Mouse (Mus musculus) CH12.LX (cell line): Measurements from ENCODE around the gene Chchd6. TPM values are rescaled to one million over a fixed set of nuclear protein-coding genes. Genes with fewer than 3 reads are reported as not detected.

Experiments
- DNase-seq: peaks from one replicate; pipeline ENCODE4 v3.0.0-alpha.2; 2013; ENCODE audit errors: extremely low read depth
- H3K27ac ChIP-seq: 2 replicates; pipeline ENCODE4 v1.5.1; 2012; ENCODE audit warnings: low read depth, mild to moderate bottlenecking, control low read depth, moderate library complexity; ENCODE audit not compliant: insufficient read depth
- H3K27me3 ChIP-seq: replicated peaks from 2 replicates; pipeline ENCODE3; 2012; ENCODE audit warnings: inconsistent platforms
- H3K36me3 ChIP-seq, 2 experiments: replicated peaks in 1 of 2; 2 replicates each; pipeline versions ENCODE3 to v1.6.1; 2012; ENCODE audit warnings: inconsistent platforms in 1 of 2, low read length in 1 of 2, mild to moderate bottlenecking in 1 of 2, mixed read lengths in 1 of 2, moderate library complexity in 1 of 2; ENCODE audit not compliant: control insufficient read depth in 1 of 2, insufficient read depth in 1 of 2
- H3K4me1 ChIP-seq, 2 experiments: 2 replicates each; pipeline ENCODE4 v1.6.1; 2012; ENCODE audit warnings: inconsistent platforms in 1 of 2, moderate library complexity in 1 of 2; ENCODE audit not compliant: insufficient read depth in 2 of 2, control insufficient read depth in 1 of 2
- H3K4me2 ChIP-seq: 2 replicates; pipeline ENCODE4 v1.6.1; 2012; ENCODE audit warnings: low read depth, mild to moderate bottlenecking, control low read depth; ENCODE audit not compliant: poor library complexity, insufficient read depth, severe bottlenecking
- H3K4me3 ChIP-seq, 3 experiments: fragments of 150-350 bp in 1 of 3; sonication (generic) in 1 of 3; replicated peaks in 1 of 3; 2 replicates each; pipeline versions ENCODE3 to v1.5.1; 2011 to 2012; ENCODE audit warnings: low read depth in 2 of 3, low read length in 2 of 3, mild to moderate bottlenecking in 2 of 3, moderate library complexity in 2 of 3, control low read depth in 1 of 3, improper control_type of control experiment in 1 of 3, inconsistent platforms in 1 of 3, mixed read lengths in 1 of 3; ENCODE audit not compliant: poor library complexity in 1 of 3
- H3K79me2 ChIP-seq: replicated peaks from 2 replicates; pipeline ENCODE4 v1.6.1; 2012; ENCODE audit warnings: mild to moderate bottlenecking, moderate library complexity; ENCODE audit not compliant: control insufficient read depth, poor library complexity, insufficient read depth, severe bottlenecking; ENCODE audit errors: extremely low read depth
- H3K9ac ChIP-seq: 2 replicates; pipeline ENCODE4 v1.6.1; 2012; ENCODE audit warnings: low read depth, mild to moderate bottlenecking, control low read depth, moderate library complexity; ENCODE audit not compliant: insufficient read depth
- H3K9me3 ChIP-seq: replicated peaks from 2 replicates; pipeline ENCODE3; 2012; ENCODE audit warnings: low read length, inconsistent platforms, mixed read lengths
- CHD2 ChIP-seq: IDR thresholded peaks from 2 replicates; pipeline ENCODE4 v1.6.1; 2011; ENCODE audit warnings: low read length, improper control_type of control experiment
- CTCF ChIP-seq, 2 experiments: IDR thresholded peaks in 1 of 2; conservative IDR thresholded peaks in 1 of 2; 2 replicates each; pipeline ENCODE4 v1.5.1; 2011 to 2012; ENCODE audit warnings: low read depth in 2 of 2, low read length in 2 of 2, improper control_type of control experiment in 1 of 2, inconsistent platforms in 1 of 2, mild to moderate bottlenecking in 1 of 2, moderate library complexity in 1 of 2
- E2F4 ChIP-seq: IDR thresholded peaks from 2 replicates; pipeline ENCODE4 v1.6.1; 2011; ENCODE audit warnings: low read depth, low read length, improper control_type of control experiment; ENCODE audit not compliant: insufficient replicate concordance
- ETS1 ChIP-seq: conservative IDR thresholded peaks from 2 replicates; pipeline ENCODE4 v1.6.1; 2012; ENCODE audit warnings: low read depth, mild to moderate bottlenecking, inconsistent platforms, low read length, improper control_type of control experiment, moderate library complexity
- HCFC1 ChIP-seq: IDR thresholded peaks from 2 replicates; pipeline ENCODE4 v1.6.1; 2012; ENCODE audit warnings: low read depth, mild to moderate bottlenecking, inconsistent platforms, low read length, improper control_type of control experiment
- JUN ChIP-seq: IDR thresholded peaks from 2 replicates; pipeline ENCODE4 v1.6.1; 2011; ENCODE audit warnings: low read depth, mild to moderate bottlenecking, low read length, improper control_type of control experiment, moderate library complexity; ENCODE audit not compliant: insufficient read depth
- JUND ChIP-seq: conservative IDR thresholded peaks from 2 replicates; pipeline ENCODE4 v1.6.1; 2011; ENCODE audit warnings: low read depth, low read length, improper control_type of control experiment
- KAT2A ChIP-seq: IDR thresholded peaks from 2 replicates; pipeline ENCODE4 v1.6.1; 2012; ENCODE audit warnings: low read length, improper control_type of control experiment, inconsistent platforms; ENCODE audit not compliant: insufficient replicate concordance
- MAX ChIP-seq: IDR thresholded peaks from 2 replicates; pipeline ENCODE4 v1.6.1; 2011; ENCODE audit warnings: low read length, improper control_type of control experiment
- MAZ ChIP-seq: IDR thresholded peaks from 2 replicates; pipeline ENCODE4 v1.6.1; 2012; ENCODE audit warnings: low read depth, mild to moderate bottlenecking, inconsistent platforms, low read length, improper control_type of control experiment, moderate library complexity
- MXI1 ChIP-seq: IDR thresholded peaks from 2 replicates; pipeline ENCODE4 v1.6.1; 2011; ENCODE audit warnings: mild to moderate bottlenecking, low read depth, low read length, improper control_type of control experiment
- NELFE ChIP-seq: IDR thresholded peaks from 2 replicates; pipeline ENCODE4 v1.6.1; 2011; ENCODE audit warnings: low read depth, low read length, improper control_type of control experiment
- NRF1 ChIP-seq: IDR thresholded peaks from 2 replicates; pipeline ENCODE4 v1.6.1; 2014; ENCODE audit warnings: low read depth, mild to moderate bottlenecking, inconsistent platforms, low read length, improper control_type of control experiment, moderate library complexity
- RAD21 ChIP-seq: IDR thresholded peaks from 2 replicates; pipeline ENCODE4 v1.6.1; 2011; ENCODE audit warnings: low read depth, mild to moderate bottlenecking, low read length, improper control_type of control experiment, moderate library complexity
- RCOR1 ChIP-seq: conservative IDR thresholded peaks from 2 replicates; pipeline ENCODE4 v1.6.1; 2012; ENCODE audit warnings: low read depth, mild to moderate bottlenecking, inconsistent platforms, low read length, improper control_type of control experiment
- SIN3A ChIP-seq: IDR thresholded peaks from 2 replicates; pipeline ENCODE4 v1.6.1; 2012; ENCODE audit warnings: low read length, improper control_type of control experiment, inconsistent platforms
- SMC3 ChIP-seq: IDR thresholded peaks from 2 replicates; pipeline ENCODE4 v1.6.1; 2011; ENCODE audit warnings: low read depth, low read length, improper control_type of control experiment
- TCF12 ChIP-seq: IDR thresholded peaks from 2 replicates; pipeline ENCODE4 v1.6.1; 2014; ENCODE audit warnings: low read depth, mild to moderate bottlenecking, inconsistent platforms, low read length, improper control_type of control experiment
- USF1 ChIP-seq: IDR thresholded peaks from 2 replicates; pipeline ENCODE4 v1.6.1; 2014; ENCODE audit warnings: low read depth, mild to moderate bottlenecking, inconsistent platforms, low read length, improper control_type of control experiment
- USF2 ChIP-seq: conservative IDR thresholded peaks from 2 replicates; pipeline ENCODE4 v1.6.1; 2011; ENCODE audit warnings: low read depth, low read length, improper control_type of control experiment
- ZC3H11A ChIP-seq: IDR thresholded peaks from 2 replicates; pipeline ENCODE4 v1.6.1; 2012; ENCODE audit warnings: low read depth, mild to moderate bottlenecking, inconsistent platforms, low read length, improper control_type of control experiment
- ZKSCAN1 ChIP-seq: IDR thresholded peaks from 2 replicates; pipeline ENCODE4 v1.6.1; 2012; ENCODE audit warnings: low read depth, inconsistent platforms, low read length, improper control_type of control experiment, borderline replicate concordance
- ZMIZ1 ChIP-seq: IDR thresholded peaks from 2 replicates; pipeline ENCODE4 v1.6.1; 2012; ENCODE audit warnings: low read depth, mild to moderate bottlenecking, inconsistent platforms, low read length, improper control_type of control experiment
- ZNF384 ChIP-seq: IDR thresholded peaks from 2 replicates; pipeline ENCODE4 v1.6.1; 2012; ENCODE audit warnings: low read depth, low read length, improper control_type of control experiment, inconsistent platforms
- dilution Hi-C: fragments of 300-500 bp; cut with MboI; formaldehyde crosslinking; loops from 2 replicates; pipeline ENCODE4 v1.14.3; 2020; ENCODE audit warnings: low sequenced_read_pairs; ENCODE audit not compliant: extremely low pct_unique_long_range_greater_than_20kb, extremely low pct_ligation_motif_present
- in situ Hi-C: fragments of 300-500 bp; cut with MboI; formaldehyde crosslinking; loops from 3 replicates; pipeline ENCODE4 v1.14.3; 2019; ENCODE audit warnings: low sequenced_read_pairs, low pct_ligation_motif_present, low pct_unique_long_range_greater_than_20kb, mixed read lengths
- polyA plus RNA-seq: library from polyadenylated mRNA; unstranded; fragments of >175 nt; gene quantifications from 2 replicates; pipeline ENCODE4 v1.2.1, GENCODE M21; 2012; ENCODE audit warnings: low read depth; ENCODE audit not compliant: insufficient read length
- total RNA-seq, 2 experiments: library from RNA; depleted of rRNA; stranded (reverse); fragments of 300-350 nt in 1 of 2; fragments of >200 nt in 1 of 2; gene quantifications; 2 replicates each; pipeline ENCODE4 v1.2.3; 2012 to 2014

Gene Chchd6
- total and polyA plus RNA-seq, 3 experiments: 33.3 to 41.5 (median 41.3) TPM

DNA sequence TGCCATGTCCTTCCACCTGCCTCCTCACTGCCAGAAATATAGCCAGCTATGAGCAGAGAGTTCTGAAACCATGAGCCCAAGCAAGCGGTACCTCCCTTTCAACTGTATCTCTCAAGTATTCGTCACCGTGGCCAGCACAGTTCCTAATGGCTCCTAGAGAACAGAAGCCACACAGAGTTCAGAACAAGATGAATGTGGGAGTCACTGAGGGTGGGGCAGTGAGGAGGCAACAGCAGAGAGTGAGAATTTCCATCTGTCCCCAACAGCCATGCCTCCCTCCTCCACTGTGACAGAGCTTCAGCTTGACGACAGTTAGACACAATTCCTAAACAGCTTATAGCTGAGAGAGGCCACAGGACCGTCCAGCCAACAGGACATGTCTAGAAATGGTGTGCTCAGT is 41.4 kb downstream of the Chchd6 start:
- in situ Hi-C loops (loop anchor here (5.0 to 10.0 kb wide), 3 partner anchors 197 to 622 kb away; no protein-coding TSS in a partner anchor), dilution Hi-C loops (no loop called here)
- no peak overlapping the region for H3K4me2 ChIP-seq
- no peak overlapping the region for H3K9ac ChIP-seq
- no peaks in the 10 kb centered on the region for H3K79me2 ChIP-seq
- DNase-seq: no peak
- H3K36me3 ChIP-seq: peaks cover 0 to 19% of the 10 kb centered on the region in 2 experiments
- H3K4me3 ChIP-seq: no peak overlapping the region
- TF ChIP-seq JUND: no peak
- no peak for TF ChIP-seq ZNF384
- TF ChIP-seq CHD2: no peak
- no peak for TF ChIP-seq SMC3
- peaks cover 7 to 20% of the 10 kb centered on the region in 2 experiments for H3K4me1 ChIP-seq
- H3K27me3 ChIP-seq: no peaks in the 10 kb centered on the region
- H3K27ac ChIP-seq: no peak overlapping the region
- no peaks in the 10 kb centered on the region for H3K9me3 ChIP-seq

DNA sequence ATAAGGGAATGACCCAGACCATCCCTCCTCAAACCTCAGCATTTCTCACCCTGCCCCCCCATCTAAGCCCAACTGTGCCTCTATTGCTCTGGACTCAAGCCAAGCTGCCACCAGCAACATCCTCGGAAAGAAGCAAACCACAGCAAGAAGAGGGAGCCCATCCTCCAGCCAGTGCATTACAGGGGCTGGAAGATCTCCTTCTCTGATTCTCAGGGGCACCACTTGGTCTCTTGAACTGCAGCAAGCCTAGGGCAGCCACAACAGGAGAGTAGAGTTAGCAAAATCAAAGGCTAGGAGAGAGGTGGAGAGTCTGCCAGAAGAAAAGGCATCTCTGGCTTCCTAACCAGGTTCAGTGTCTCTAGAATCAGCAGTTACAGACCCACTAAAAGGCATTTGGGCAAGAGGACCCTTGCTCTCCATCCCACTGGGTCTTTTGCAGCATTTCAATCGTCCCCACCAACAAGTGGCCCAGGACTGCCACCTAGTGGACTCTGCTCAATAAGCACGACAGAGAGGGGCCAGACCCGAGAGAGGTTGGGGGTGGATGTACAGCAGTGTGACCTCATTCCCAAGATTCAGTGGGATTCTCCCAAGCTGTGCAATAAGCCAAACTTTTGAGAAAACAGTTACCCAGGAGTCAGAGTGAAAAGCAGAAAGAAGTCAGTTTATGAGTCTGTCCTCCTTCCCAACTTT is 42.3 kb downstream of the Chchd6 start:
- Histone ChIP-seq H3K27me3 (no peaks in the 10 kb centered on the region), H3K4me2 (no peak overlapping the region), H3K9ac (no peak overlapping the region), H3K4me1 (peaks cover 7 to 21% of the 10 kb centered on the region in 2 experiments), H3K36me3 (peaks cover 0 to 20% of the 10 kb centered on the region in 2 experiments), H3K4me3 (no peak overlapping the region), H3K79me2 (no peaks in the 10 kb centered on the region), H3K27ac (no peak overlapping the region), H3K9me3 (no peaks in the 10 kb centered on the region)
- dilution Hi-C loops (no loop called here), in situ Hi-C loops (loop anchor here (5.0 to 10.0 kb wide), 3 partner anchors 196 to 621 kb away; no protein-coding TSS in a partner anchor)
- TF ChIP-seq KAT2A (no peak), E2F4 (no peak), MAX (no peak), SMC3 (peak; percentile 95), JUND (no peak), SIN3A (no peak), RAD21 (peak; percentile 97), CTCF (conservative IDR thresholded peaks at IDR 0.05 in 1 of 2, IDR thresholded peaks at IDR 0.05 in 1 of 2; ENCODE audit: low read depth in 2 of 2, low read length in 2 of 2) (peak; percentile 57 to 92), ZKSCAN1 (no peak), NELFE (0 out of 2 replicates have a peak, but pooled peaks have one; percentile 4), NRF1 (peak; percentile 47; the same call in 1 of the 2 replicates), JUN (no peak), MXI1 (no peak), TCF12 (peak; percentile 29; the same call in 1 of the 2 replicates), USF2 (no peak), ZC3H11A (peak; percentile 90), HCFC1 (no peak), USF1 (no peak), ETS1 (no peak), MAZ (peak; percentile 57; the same call in 1 of the 2 replicates), ZMIZ1 (no peak), RCOR1 (no peak)
- DNase-seq: peak; percentile 61
